Mouse (Mus musculus): ENCODE data around the gene Ddx20. TPM values are rescaled to one million over a fixed set of nuclear protein-coding genes. Genes with fewer than 3 reads are reported as not detected.
"Not testable (repeated sequence)": the region's sequence is repeated elsewhere in the genome, so short reads cannot be mapped to it uniquely, and the experiment has no call there.

The Ddx20 gene
- total RNA-seq, 2 experiments from 2014 or later: 18.5 to 18.9 TPM

- no peak for DNase-seq (ENCODE audit: low spot score in 2 of 2)
Measured at GRCm38 (mm10) chr3:105706366-105707020, 19.1 kb upstream of the Ddx20 start.

- DNase-seq (ENCODE audit: low spot score in 2 of 2): peak in 1 of 2 experiments; percentile 16
Measured at GRCm38 (mm10) chr3:105705561-105705960, 18.2 kb upstream of the Ddx20 start.

- DNase-seq (ENCODE audit: low spot score in 2 of 2): peak; percentile 52 to 54
Measured at GRCm38 (mm10) chr3:105705061-105705549, 17.7 kb upstream of the Ddx20 start.

- peak; percentile 72 to 74 for DNase-seq (ENCODE audit: low spot score in 2 of 2)
Measured at GRCm38 (mm10) chr3:105704031-105705008, 16.9 kb upstream of the Ddx20 start, which contains the start of gene Inka2. Inka2 (plus strand) TSS chr3:105704599.

- DNase-seq (ENCODE audit: low spot score in 2 of 2): peak in 1 of 2 experiments; percentile 14
Measured at GRCm38 (mm10) chr3:105703571-105703970, 16.2 kb upstream of the Ddx20 start.

- no peak for DNase-seq (ENCODE audit: low spot score in 2 of 2)
Measured at GRCm38 (mm10) chr3:105701399-105701798, 14.0 kb upstream of the Ddx20 start.

- DNase-seq (ENCODE audit: low spot score in 2 of 2): not testable (repeated sequence)
Measured at GRCm38 (mm10) chr3:105700786-105701185, 13.4 kb upstream of the Ddx20 start.

GRCm38 (mm10) chr3:105699241-105699933, 12.0 kb upstream of the Ddx20 start:
- peak in 1 of 2 experiments; percentile 9 for DNase-seq (ENCODE audit: low spot score in 2 of 2)

- DNase-seq (ENCODE audit: low spot score in 2 of 2): peak in 1 of 2 experiments; percentile 11
Measured at GRCm38 (mm10) chr3:105698311-105698710, 10.9 kb upstream of the Ddx20 start.

- DNase-seq (ENCODE audit: low spot score in 2 of 2): no peak
Measured at GRCm38 (mm10) chr3:105697148-105697441, 9.7 kb upstream of the Ddx20 start.

- no peak for DNase-seq (ENCODE audit: low spot score in 2 of 2)
Measured at GRCm38 (mm10) chr3:105696387-105697147, 9.2 kb upstream of the Ddx20 start.

GRCm38 (mm10) chr3:105695476-105696386, 8.4 kb upstream of the Ddx20 start:
- no peak for DNase-seq (ENCODE audit: low spot score in 2 of 2)

GRCm38 (mm10) chr3:105693327-105694080, 6.1 kb upstream of the Ddx20 start:
- DNase-seq (ENCODE audit: low spot score in 2 of 2): no peak

GRCm38 (mm10) chr3:105688536-105688935, 1.2 kb upstream of the Ddx20 start:
- no peak for DNase-seq (ENCODE audit: low spot score in 2 of 2)

GRCm38 (mm10) chr3:105686394-105687323, 715 bp downstream of the Ddx20 start:
- DNase-seq (ENCODE audit: low spot score in 2 of 2): no peak

GRCm38 (mm10) chr3:105680346-105680745, 7.0 kb downstream of the Ddx20 start:
- no peak for DNase-seq (ENCODE audit: low spot score in 2 of 2)

- DNase-seq (ENCODE audit: low spot score in 2 of 2): no peak
Measured at GRCm38 (mm10) chr3:105675932-105676331, 11.4 kb downstream of the Ddx20 start.
